Mouse (Mus musculus): ENCODE results near the gene Cd248.

Cd248 gene

DNA sequence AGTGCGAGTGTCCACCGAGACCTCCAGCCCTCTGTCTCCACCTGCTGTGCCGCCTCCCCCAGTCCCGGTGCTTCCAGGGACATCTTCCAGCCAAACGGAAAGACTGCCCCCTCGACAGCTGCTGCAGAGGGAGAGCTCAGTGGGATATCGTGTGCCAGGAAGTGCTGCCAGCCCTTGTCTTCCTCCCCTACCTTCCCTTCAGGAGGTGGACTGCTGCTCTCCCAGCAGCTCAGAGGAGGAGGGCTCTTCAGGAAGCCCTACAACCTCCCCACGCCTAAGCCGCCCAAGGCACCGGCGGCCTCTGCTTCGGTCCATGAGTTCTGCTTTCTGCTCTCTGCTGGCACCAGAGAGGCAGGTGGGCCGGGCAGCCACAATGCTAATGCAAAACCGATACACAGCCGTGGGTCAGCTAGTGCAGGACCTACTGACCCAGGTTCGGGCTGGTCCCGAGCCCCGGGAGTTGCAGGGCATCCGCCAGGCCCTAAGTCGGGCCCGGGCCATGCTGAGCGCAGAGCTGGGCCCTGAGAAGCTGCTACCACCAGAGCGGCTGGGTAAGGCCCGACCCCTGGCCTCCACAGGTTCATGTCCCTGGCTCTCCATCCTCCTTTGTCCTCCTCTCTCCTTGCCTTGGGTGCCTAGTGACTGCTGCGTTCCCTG, 15.6 kb upstream of the Cd248 start:
- no peak for DNase-seq

DNA sequence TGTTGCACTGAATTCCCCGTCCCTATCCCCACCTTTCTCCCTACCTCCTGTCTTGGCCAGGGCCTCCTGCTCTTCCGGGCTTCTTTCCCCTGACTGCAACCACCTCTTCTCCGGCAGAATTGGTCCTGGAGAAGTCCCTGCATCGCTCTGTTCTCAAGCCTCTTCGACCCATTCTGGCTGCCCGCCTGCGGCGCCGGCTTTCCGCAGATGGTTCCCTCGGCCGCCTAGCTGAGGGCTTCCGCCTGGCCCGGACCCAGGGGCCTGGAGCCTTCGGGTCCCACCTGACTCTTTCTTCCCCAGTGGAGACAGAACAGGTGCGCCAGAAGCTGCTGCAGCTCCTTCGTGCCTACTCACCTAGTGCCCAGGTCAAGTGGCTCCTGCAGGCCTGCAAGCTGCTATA, 15.0 kb upstream of the Cd248 start:
- no peak for DNase-seq

DNA sequence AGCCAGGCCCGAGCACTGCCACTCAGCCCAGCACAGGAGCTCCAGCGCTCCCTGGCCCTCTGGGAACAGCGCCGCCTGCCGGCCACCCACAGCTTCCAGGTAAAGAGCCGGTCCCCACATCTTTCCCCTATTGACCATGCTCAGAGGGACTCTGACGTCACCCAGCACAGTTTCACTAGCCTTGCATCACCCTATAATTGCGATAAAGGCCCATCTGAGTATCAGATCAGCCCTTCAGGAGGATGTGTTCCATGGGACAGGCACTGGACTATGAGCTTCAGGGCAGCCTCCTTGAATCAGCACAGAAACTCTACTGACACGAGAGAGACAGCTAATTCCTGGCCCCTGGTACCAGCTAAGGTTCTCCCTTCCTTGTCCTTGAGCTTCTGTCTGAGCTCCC, 14.0 kb upstream of the Cd248 start:
- DNase-seq = no peak

- peak in 1 of 2 experiments; percentile 26 for DNase-seq
Measured at GRCm38 (mm10) chr19:5056251-5056650, 11.6 kb upstream of the Cd248 start.

- no peak for DNase-seq
Measured at GRCm38 (mm10) chr19:5057876-5058775, 9.8 kb upstream of the Cd248 start.

DNA sequence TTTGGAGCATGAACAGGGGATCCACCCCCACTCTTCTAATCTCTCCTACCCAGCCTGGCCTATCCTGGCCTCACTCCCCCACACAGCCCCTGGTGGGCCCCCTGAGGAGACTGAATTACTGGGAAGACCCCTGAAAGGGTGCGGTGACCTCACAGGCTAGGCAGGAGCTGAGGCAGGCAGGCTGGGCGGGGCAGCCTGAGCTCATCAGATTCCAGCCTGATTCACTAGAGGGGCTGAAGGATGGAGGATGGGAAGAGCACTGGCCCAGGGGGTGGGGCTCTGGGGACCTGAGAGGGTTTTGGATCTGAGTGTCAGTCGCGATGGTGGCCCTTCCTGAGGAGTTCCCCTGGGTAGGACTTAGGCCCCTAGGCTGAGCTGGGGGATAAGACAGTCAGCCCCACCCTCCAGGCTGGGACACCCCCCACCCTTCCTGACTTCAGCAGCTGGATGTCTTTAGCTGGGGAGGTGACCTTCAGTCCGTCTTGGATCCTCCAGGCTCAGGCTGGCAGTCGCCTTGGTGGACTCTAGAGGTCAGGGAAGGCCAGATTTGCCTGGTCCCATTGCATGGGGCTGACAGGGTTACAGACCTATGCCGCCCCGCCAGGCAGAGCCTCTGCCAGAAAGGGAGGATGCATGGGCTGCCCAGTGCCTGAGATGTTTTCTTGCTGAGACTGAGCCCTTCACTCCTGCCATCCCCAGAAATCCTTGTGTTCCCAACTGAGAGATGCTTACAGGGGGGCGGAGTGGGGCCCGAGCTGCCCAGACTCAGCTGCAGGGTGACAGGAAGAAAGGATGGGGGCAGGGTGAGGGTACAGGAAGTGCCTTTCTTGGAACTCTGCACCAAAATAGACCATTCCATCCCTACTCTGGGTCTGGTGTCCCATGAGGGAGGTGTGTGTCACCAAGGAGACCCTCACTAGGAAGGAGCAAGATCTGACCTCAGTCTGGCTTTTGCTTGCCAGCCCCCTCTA, 8.8 kb upstream of the Cd248 start:
- no peak for DNase-seq

- no peak for DNase-seq
Measured at GRCm38 (mm10) chr19:5060365-5061330, 7.2 kb upstream of the Cd248 start.

DNA sequence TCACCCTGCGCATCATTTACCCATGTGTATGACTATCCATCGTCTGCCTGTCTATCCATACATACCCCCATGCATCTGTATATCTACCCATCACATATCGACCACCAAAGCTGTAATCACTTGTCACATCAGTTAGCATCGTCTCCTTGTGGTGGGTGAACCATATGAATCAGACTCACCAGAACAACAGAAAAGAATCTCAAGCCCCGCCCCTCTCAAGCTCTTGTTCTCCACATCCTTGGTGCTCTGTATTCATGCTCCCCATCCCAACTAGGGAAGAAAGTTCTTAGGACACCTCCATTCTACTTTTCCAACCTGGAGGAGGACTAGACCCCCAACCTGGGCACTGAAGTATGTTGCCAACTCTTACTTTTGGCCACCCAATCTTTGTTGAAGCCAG, 5.8 kb upstream of the Cd248 start:
- no peak for DNase-seq

DNA sequence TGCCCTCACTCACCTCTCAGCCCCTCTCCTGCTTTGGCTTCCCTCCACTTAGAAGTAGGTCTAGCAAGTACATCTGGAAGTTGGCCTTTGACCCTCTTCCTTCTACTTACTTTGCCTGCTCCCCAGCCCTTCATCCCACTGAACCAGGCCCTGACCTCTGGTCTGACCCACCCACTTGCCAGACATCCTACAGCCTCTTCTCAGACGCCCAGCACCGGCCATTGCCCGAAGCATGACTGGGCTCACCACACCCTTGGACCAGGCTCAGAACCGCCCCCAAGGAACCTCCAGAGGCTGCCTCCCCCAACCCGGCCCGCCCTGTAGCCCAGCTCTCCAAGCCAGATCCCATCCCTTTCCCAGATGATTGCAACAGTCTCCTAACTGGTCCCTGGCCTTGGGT, 5.4 kb upstream of the Cd248 start:
- no peak for DNase-seq

GRCm38 (mm10) chr19:5065104-5065503, 2.8 kb upstream of the Cd248 start:
- DNase-seq = no peak

DNA sequence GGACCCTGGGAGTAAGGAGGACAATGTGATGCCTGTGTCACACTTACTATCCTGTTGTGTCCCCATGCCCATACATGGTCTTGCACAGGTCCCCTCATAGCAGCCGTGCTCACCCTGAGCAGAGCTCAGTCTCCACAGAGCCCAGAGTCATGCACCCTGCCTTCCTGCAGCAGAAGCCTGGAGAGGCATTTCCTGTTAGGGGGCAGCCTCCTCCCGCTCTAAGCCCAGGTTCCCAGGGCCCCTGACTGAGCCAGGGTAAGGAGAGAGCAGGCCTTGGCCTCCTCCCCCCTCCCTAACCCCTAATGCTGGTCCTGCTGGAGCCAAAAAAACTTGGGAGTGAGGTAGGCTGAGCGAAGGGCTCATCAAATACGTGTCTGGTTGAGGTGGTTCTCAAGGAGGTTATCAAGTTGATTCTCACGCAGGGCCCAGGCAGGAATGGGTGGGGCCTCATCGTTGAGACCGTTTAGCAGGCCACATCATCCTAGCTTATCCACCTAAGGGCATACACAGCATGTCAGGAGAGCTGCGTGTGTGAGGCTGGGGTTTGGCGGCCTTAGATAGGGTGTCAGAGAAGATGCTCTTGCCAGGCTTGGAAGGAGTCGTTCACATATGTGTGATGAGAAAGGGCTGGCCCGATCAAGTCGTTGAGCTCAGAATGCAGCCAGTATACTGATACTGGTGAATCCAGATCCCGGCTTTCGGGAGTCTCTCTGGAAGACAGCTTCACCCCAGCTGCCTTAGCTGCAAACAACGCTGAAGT, 658 bp upstream of the Cd248 start:
- DNase-seq = no peak

DNA sequence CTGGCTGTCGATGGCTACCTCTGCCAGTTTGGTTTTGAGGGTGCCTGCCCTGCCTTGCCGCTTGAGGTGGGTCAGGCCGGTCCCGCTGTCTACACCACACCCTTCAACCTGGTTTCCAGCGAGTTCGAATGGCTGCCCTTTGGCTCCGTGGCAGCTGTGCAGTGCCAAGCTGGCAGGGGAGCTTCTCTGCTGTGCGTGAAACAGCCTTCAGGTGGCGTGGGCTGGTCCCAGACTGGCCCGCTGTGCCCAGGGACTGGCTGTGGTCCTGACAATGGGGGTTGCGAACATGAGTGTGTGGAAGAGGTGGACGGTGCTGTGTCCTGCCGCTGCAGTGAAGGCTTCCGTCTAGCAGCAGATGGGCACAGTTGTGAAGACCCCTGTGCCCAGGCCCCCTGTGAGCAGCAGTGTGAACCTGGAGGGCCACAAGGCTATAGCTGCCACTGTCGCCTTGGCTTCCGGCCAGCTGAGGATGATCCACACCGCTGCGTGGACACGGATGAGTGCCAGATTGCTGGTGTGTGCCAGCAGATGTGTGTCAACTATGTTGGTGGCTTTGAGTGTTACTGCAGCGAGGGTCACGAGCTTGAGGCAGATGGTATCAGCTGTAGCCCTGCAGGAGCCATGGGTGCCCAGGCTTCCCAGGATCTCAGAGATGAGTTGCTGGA, 824 bp downstream of the Cd248 start:
- no peak for DNase-seq

DNA sequence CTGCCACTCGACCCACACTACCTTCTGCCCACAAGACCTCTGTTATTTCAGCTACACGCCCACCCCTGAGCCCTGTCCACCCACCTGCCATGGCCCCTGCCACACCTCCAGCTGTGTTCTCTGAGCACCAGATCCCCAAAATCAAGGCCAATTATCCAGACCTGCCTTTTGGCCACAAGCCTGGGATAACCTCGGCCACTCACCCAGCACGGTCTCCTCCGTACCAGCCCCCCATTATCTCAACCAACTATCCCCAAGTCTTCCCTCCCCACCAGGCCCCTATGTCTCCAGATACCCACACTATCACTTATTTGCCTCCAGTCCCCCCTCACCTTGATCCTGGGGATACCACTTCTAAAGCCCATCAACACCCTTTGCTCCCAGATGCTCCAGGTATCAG, 1.6 kb downstream of the Cd248 start:
- DNase-seq = no peak

GRCm38 (mm10) chr19:5069978-5070377, 2.1 kb downstream of the Cd248 start:
- DNase-seq = no peak

- DNase-seq = no peak
Measured at GRCm38 (mm10) chr19:5071077-5071476, 3.2 kb downstream of the Cd248 start.

DNA sequence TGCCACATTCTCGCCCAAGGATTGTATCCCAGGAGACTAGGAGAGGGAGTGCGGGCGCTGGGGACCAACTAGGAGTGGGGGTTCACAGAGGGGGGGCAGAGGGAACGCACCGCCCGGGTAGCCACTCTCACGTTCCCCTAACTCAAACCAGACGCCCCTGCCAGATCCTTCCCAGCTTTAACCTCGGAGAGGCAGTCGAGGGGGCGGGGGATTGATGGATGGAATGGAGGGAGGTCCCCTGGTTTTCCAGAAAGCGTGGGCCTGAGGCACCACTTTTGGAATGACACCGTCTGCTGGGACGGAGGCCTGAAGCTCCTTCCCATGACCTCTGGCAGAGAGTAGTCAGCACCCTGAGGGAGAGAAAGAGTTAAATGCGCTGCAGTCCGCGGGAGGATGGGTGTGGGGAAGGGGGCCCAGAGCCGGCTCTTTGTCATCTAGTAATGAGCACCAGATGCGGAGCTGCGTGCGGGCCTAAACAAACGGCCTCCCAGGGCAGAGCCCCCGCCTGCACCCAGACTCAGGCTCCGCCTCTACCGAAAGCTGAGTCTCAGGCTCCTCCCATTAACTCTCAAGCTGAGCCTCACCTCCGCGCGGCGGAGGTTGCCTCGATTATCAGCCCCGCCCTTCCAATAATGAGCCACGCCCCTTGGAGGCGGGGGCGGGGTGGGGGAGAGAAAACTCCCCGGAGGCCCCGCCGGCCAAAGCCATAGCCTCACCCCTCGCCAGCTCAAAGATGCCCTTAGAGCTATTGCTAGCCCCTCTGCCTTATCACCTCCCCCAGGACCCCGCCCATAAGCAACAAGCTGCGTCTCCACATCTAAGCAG, 3.9 kb downstream of the Cd248 start:
- no peak for DNase-seq

DNA sequence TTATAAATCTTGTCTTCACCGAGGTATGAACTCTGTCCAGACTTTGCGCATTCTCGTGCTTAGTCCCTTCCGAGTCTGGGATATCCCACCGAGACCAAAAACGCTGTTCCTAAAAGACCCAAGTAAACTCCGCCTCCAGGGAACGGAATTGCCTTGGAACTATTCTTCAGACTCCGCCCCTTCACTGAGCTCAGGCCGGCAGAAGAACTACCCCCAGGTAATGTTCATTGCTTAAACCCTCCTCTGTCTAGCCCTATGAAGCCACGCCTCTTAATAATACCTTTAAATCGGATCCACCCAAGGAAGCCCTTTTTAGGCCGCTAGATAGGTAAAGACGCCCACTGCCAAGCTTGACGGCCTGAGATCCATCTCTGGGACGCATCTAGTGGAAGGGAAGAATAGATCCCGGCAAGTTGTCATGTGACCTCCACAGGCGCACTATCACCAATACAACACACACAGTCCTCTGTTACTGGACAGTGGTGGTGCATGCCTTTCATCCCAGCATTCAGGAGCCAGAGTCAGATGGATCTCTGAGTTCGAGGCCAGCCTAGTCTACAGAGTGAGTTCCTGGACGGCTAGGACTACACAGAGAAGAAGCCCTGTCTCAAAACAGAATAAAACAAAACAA, 4.6 kb downstream of the Cd248 start:
- no peak for DNase-seq

DNA sequence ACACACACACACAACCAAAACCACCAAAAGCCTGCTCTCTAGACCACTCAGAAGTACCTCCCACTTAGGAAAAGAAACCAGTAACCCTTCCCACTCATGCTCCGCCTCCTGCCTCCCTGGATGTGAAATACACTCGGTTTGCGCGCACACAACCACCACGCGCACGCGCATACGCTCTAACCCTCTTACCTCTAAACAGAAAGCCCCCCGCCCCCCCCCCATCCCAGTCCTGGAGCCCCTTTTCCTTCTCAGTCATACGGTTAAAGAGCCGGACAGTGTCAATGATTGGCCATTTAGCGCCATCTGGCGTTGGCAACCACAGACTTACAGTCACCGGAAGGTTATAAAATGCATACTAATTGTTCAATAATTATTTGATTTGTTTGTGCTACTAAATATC, 5.2 kb downstream of the Cd248 start:
- DNase-seq = no peak

- DNase-seq = no peak
Measured at GRCm38 (mm10) chr19:5073518-5073917, 5.6 kb downstream of the Cd248 start.

Measured in thymus, adult 18-20 months (tissue).